ENCODE assay signal across 12 mouse cellular contexts in the genomic region with DNA sequence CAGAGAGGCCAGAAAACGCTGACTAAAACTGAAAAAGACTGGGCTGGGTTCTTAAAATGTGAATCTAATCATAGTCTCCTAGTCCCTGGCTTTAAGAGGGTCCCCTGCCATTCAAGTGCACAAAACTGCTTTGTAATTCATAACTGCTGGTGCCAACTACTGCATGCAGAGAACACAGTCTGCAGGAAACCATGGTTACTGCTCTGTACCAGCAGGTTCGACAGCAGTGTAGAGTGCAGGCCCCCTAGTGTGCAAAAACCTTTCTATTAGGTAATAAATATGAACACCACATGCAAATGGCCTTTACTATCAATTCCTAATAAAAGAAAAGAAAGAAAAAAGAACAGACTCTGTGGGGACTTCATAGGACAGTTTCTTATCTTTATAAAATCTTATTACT. TPM values are rescaled to one million over a fixed set of nuclear protein-coding genes. Genes with fewer than 3 reads are reported as not detected.
A peak's percentile ranks its signal among the peaks of the same experiment; 100 is the strongest.
DNase-seq lines count a peak whose midpoint lies in the region; ATAC-seq and TF ChIP-seq lines count a peak whose summit lies in the region.
"Had no signal": no experiment of that assay in that cellular context is flagged by ENCODE, and none has a peak within 500 bp of the region (broad histone marks: within the 10 kb centered on the region; RNA-seq: fewer than 3 reads in every experiment).

No protein-coding gene starts in this region.

- WGBS in midbrain, embryonic 13.5 days: 55% methylated on average over 2 of the region's 2 CpGs
- whole genome bisulfite sequencing in midbrain, embryonic 10.5 days: 92% methylated on average over 2 of the region's 2 CpGs
- WGBS in stomach, postnatal 0 days: 78% methylated on average over 2 of the region's 2 CpGs

- 0 out of 2 replicates have a peak, but pooled peaks cover 4% of the 10 kb centered on the region for H3K4me1 ChIP-seq in midbrain, embryonic 13.5 days (replicated peaks)
- H3K4me1 ChIP-seq in midbrain, embryonic 10.5 days: no peaks in the 10 kb centered on the region
- H3K4me1 ChIP-seq in stomach, postnatal 0 days (replicated peaks; ENCODE audit: control insufficient read depth, insufficient read depth): no peaks in the 10 kb centered on the region
- H3K4me1 ChIP-seq: heart, embryonic 13.5 days; liver, embryonic 15.5 days had no signal

- no peak overlapping the region for H3K4me3 ChIP-seq in midbrain, embryonic 13.5 days (replicated peaks)
- H3K4me3 ChIP-seq in midbrain, embryonic 10.5 days: no peak overlapping the region
- no peak overlapping the region for H3K4me3 ChIP-seq in stomach, postnatal 0 days (ENCODE audit: low read depth, low read length)
- H3K4me3 ChIP-seq: heart, embryonic 13.5 days; liver, embryonic 15.5 days had no signal

- H3K27ac ChIP-seq in midbrain, embryonic 13.5 days: no peak overlapping the region
- no peak overlapping the region for H3K27ac ChIP-seq in midbrain, embryonic 10.5 days (replicated peaks)
- H3K27ac ChIP-seq in stomach, postnatal 0 days (replicated peaks): no peak overlapping the region
- H3K27ac ChIP-seq: heart, embryonic 13.5 days; liver, embryonic 15.5 days had no signal

- no peak for DNase-seq in frontal cortex, postnatal 14 days (ENCODE audit: low spot score in 2 of 2)
- DNase-seq in midbrain, embryonic 10.5 days (ENCODE audit: low spot score): no peak
- DNase-seq in layer of hippocampus, adult 18-20 months (ENCODE audit: low spot score in 2 of 2): peak; percentile 24 to 71
- DNase-seq in stomach, postnatal 0 days (ENCODE audit: low spot score): no peak
- no peak for DNase-seq in spleen, postnatal 36 days (ENCODE audit: low spot score in 2 of 2)
- no peak for DNase-seq in heart, adult 8-10 months (ENCODE audit: low spot score)
- DNase-seq: right cerebral cortex, postnatal 4 days had no signal

- no peak for TF ChIP-seq EP300 in stomach, postnatal 0 days (optimal IDR thresholded peaks at IDR 0.05)

- H3K4me2 ChIP-seq in midbrain, embryonic 13.5 days (replicated peaks): no peak overlapping the region
- H3K4me2 ChIP-seq in stomach, postnatal 0 days (replicated peaks; ENCODE audit: low read depth): no peak overlapping the region
- H3K4me2 ChIP-seq: heart, embryonic 13.5 days; liver, embryonic 15.5 days had no signal

- TF ChIP-seq CTCF in stomach, postnatal 0 days (IDR thresholded peaks at IDR 0.05; ENCODE audit: low read depth): peak; percentile 19; the same call in 1 of the 2 replicates

- H3K9me3 ChIP-seq in midbrain, embryonic 13.5 days: no peaks in the 10 kb centered on the region
- no peaks in the 10 kb centered on the region for H3K9me3 ChIP-seq in midbrain, embryonic 10.5 days (replicated peaks)
- no peaks in the 10 kb centered on the region for H3K9me3 ChIP-seq in stomach, postnatal 0 days (ENCODE audit: control insufficient read depth, low read length)
- H3K9me3 ChIP-seq: heart, embryonic 13.5 days; liver, embryonic 15.5 days had no signal

- H3K27me3 ChIP-seq in midbrain, embryonic 13.5 days: no peaks in the 10 kb centered on the region
- no peaks in the 10 kb centered on the region for H3K27me3 ChIP-seq in midbrain, embryonic 10.5 days (ENCODE audit: low read depth, poor library complexity, severe bottlenecking)
- H3K27me3 ChIP-seq in stomach, postnatal 0 days (ENCODE audit: control insufficient read depth, insufficient read depth, low read length): no peaks in the 10 kb centered on the region
- H3K27me3 ChIP-seq: heart, embryonic 13.5 days; liver, embryonic 15.5 days had no signal

- peaks cover 29% of the 10 kb centered on the region for H3K36me3 ChIP-seq in midbrain, embryonic 13.5 days
- H3K36me3 ChIP-seq in midbrain, embryonic 10.5 days: peaks cover 99% of the 10 kb centered on the region
- peaks cover 10% of the 10 kb centered on the region for H3K36me3 ChIP-seq in stomach, postnatal 0 days (ENCODE audit: control insufficient read depth, insufficient read depth, low read length)

- no peak overlapping the region for H3K9ac ChIP-seq in midbrain, embryonic 13.5 days (replicated peaks)
- H3K9ac ChIP-seq in stomach, postnatal 0 days (ENCODE audit: low read length): no peak overlapping the region
- H3K9ac ChIP-seq: heart, embryonic 13.5 days; liver, embryonic 15.5 days had no signal

- 0 out of 2 replicates have a peak, but pooled peaks have one; percentile 62 for ATAC-seq in frontal cortex, adult (ENCODE audit: low TSS enrichment)
- ATAC-seq in midbrain, embryonic 13.5 days: peak; percentile 84
- ATAC-seq in stomach, postnatal 0 days (ENCODE audit: low FRiP score, low TSS enrichment): no peak
- ATAC-seq: intestine, embryonic 16.5 days had no signal

RNA-seq across cellular contexts. Expression of gene Cenpf, which starts 42.5 kb away (rescaled TPM):
- 51.8 and 58.9 TPM in 2 replicates for polyA plus RNA-seq in midbrain, embryonic 13.5 days (2015; fragmentation: Nextera tagmentation; extraction: Ambion mirVana)
- 131 and 136 TPM in 2 replicates for polyA plus RNA-seq in midbrain, embryonic 10.5 days (2016; fragmentation: Nextera tagmentation; extraction: Ambion mirVana)
- under 1 TPM; 0.15 to 0.40 TPM for total RNA-seq in layer of hippocampus, adult 18-20 months (2021)
- polyA plus RNA-seq in stomach, postnatal 0 days (2015; fragmentation: Nextera tagmentation; extraction: Ambion mirVana): 16.5 and 21.7 TPM in 2 replicates
- total RNA-seq in heart, adult 8-10 months (2022): 10 to 100 TPM in 2 of 4 experiments, 1 to 10 TPM in 2; 3.9 to 14.9 (median 10.7) TPM

Comparison
In these comparisons a context has a peak if more than half of its experiments do, and no peak if none do; other contexts are left out.
1. DNase-seq: peak in layer of hippocampus, adult 18-20 months (2 of 2); none in frontal cortex, postnatal 14 days (0 of 2), midbrain, embryonic 10.5 days (single experiment), stomach, postnatal 0 days (single experiment), spleen, postnatal 36 days (0 of 2) and heart, adult 8-10 months (single experiment).